Mouse (Mus musculus) kidney, embryonic 16.5 days (tissue): ENCODE measurements at regions not wholly inside any gene's neighbourhood (a gene's known extent, or its start where the extent isn't known, plus 50 kb on each side); places are given as distances from the start of the nearest gene placed in this dataset.

ENCODE experiments used
- ATAC-seq: fragments of 200-750 bp; cut with Nextera tagmentation; 2 replicates; pipeline ENCODE4 v1.8.0; 2017; ENCODE audit warnings: moderate TSS enrichment; ENCODE audit not compliant: low FRiP score, low TSS enrichment
- H3K27ac ChIP-seq: fragments of 300-500 bp; sonication (generic); 2 replicates; pipeline ENCODE4 v1.5.1; 2014; ENCODE audit warnings: low read length
- H3K27me3 ChIP-seq: fragments of 300-500 bp; sonication (generic); 2 replicates; pipeline ENCODE4 v1.6.1; 2014; ENCODE audit warnings: low read length, control low read depth, mixed read lengths; ENCODE audit not compliant: insufficient read depth
- H3K36me3 ChIP-seq: fragments of 300-500 bp; sonication (generic); 2 replicates; pipeline ENCODE4 v1.6.1; 2014; ENCODE audit warnings: low read length, control low read depth, mixed read lengths; ENCODE audit not compliant: insufficient read depth
- H3K4me1 ChIP-seq: fragments of 300-500 bp; sonication (generic); 2 replicates; pipeline ENCODE4 v1.6.1; 2014; ENCODE audit warnings: low read length, control low read depth, mixed read lengths; ENCODE audit not compliant: insufficient read depth
- H3K4me2 ChIP-seq: fragments of 300-500 bp; sonication (generic); replicated peaks from 2 replicates; pipeline ENCODE4 v1.6.1; 2014; ENCODE audit warnings: low read depth, low read length
- H3K4me3 ChIP-seq: fragments of 300-500 bp; sonication (generic); 2 replicates; pipeline ENCODE4 v1.5.1; 2014; ENCODE audit warnings: mild to moderate bottlenecking, low read length
- H3K9ac ChIP-seq: fragments of 300-500 bp; sonication (generic); replicated peaks from 2 replicates; pipeline ENCODE4 v1.6.1; 2014; ENCODE audit warnings: low read length
- H3K9me3 ChIP-seq: fragments of 300-500 bp; sonication (generic); 2 replicates; pipeline ENCODE4 v1.6.1; 2016; ENCODE audit warnings: low read length, control low read depth
- WGBS: fragments of 180-500 bp; shearing (Covaris S2); extraction: QIAGEN DNeasy Blood & Tissue Kit; methylation state at CpG from one replicate; pipeline ENCODE4 v1.1.7; 2014; 5-methylcytosine and 5-hydroxymethylcytosine counted together

GRCm38 (mm10) chr14:62043117-62043422 is 249.3 kb upstream of the Rnaseh2b start:
- peaks cover 3% of the 10 kb centered on the region; the same call in 1 of the 2 replicates for H3K9me3 ChIP-seq
- no peaks in the 10 kb centered on the region for H3K36me3 ChIP-seq
- H3K4me1 ChIP-seq = no peaks in the 10 kb centered on the region
- no peak overlapping the region for H3K27ac ChIP-seq
- no peak overlapping the region for H3K4me2 ChIP-seq
- ATAC-seq = no peak
- 89% methylated on average over 4 of the region's 4 CpGs for WGBS
- no peak overlapping the region for H3K4me3 ChIP-seq
- H3K9ac ChIP-seq = no peak overlapping the region
- H3K27me3 ChIP-seq = no peaks in the 10 kb centered on the region

- Histone ChIP-seq H3K9ac (no peak overlapping the region), H3K27ac (no peak overlapping the region), H3K4me2 (no peak overlapping the region), H3K4me1 (0 out of 2 replicates have a peak, but pooled peaks cover 6% of the 10 kb centered on the region), H3K36me3 (no peaks in the 10 kb centered on the region), H3K4me3 (no peak overlapping the region), H3K9me3 (peaks cover 7% of the 10 kb centered on the region), H3K27me3 (no peaks in the 10 kb centered on the region)
- ATAC-seq = no peak
- WGBS = 93% methylated on average over 6 of the region's 6 CpGs
Measured at GRCm38 (mm10) chr14:62050941-62051340, 241.4 kb upstream of the Rnaseh2b start.

DNA sequence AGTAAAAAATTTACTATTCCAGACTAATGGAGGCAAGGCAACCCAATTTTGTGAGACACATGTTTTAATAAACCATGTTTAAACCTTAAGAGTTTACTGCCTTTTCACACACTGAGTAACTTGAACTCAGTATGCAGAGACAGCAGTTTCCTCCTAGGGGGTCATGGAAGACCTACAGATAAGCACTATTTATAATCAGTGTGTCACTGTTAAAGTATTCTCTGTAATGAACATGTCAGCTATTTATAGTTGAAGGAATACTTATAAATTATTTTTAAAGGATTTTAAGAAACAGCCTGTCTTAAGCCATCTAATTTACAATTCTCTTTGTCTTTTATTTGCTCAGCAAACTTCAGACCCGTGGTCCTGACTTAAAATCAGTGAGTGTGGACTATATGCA is 240.5 kb upstream of the Rnaseh2b start:
- Histone ChIP-seq H3K27ac (0 out of 2 replicates have a peak overlapping the region, but pooled peaks have one; percentile 15), H3K4me1 (0 out of 2 replicates have a peak, but pooled peaks cover 6% of the 10 kb centered on the region), H3K4me3 (no peak overlapping the region), H3K4me2 (no peak overlapping the region), H3K27me3 (no peaks in the 10 kb centered on the region), H3K36me3 (no peaks in the 10 kb centered on the region), H3K9ac (no peak overlapping the region), H3K9me3 (peaks cover 7% of the 10 kb centered on the region)
- no peak for ATAC-seq
- WGBS = 18% methylated on average over 1 of the region's 1 CpGs

DNA sequence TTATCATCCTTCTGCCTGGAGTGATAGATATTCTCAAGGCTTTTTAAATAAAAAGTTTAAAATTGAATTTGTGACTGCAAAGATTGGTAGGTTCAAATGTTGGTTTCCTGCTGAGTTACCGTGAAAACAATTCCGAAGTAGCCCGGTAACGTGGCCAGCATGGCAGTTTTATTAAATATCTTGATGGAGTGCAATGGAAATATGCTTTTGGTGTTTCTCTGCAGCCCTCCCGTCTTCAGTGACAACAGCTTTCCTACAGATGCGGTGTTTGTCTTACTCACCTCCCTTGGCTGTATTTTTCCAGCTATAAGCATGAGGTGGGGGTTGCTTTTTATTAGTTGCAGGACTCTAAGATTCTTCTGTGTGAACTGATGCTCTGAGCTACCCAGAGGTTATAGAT is 239.4 kb upstream of the Rnaseh2b start:
- no peak for ATAC-seq
- H3K27ac ChIP-seq = no peak overlapping the region
- H3K27me3 ChIP-seq = no peaks in the 10 kb centered on the region
- H3K4me2 ChIP-seq = no peak overlapping the region
- H3K9me3 ChIP-seq = peaks cover 7% of the 10 kb centered on the region
- no peak overlapping the region for H3K4me3 ChIP-seq
- no peaks in the 10 kb centered on the region for H3K36me3 ChIP-seq
- 0 out of 2 replicates have a peak, but pooled peaks cover 6% of the 10 kb centered on the region for H3K4me1 ChIP-seq
- H3K9ac ChIP-seq = no peak overlapping the region
- 46% methylated on average over 6 of the region's 6 CpGs for WGBS

GRCm38 (mm10) chr14:62057096-62057495 is 235.3 kb upstream of the Rnaseh2b start:
- H3K9ac ChIP-seq = no peak overlapping the region
- WGBS = 80% methylated on average over 4 of the region's 4 CpGs
- H3K4me2 ChIP-seq = no peak overlapping the region
- no peak overlapping the region for H3K27ac ChIP-seq
- peaks cover 7% of the 10 kb centered on the region for H3K9me3 ChIP-seq
- ATAC-seq = no peak
- H3K36me3 ChIP-seq = no peaks in the 10 kb centered on the region
- H3K4me1 ChIP-seq = 0 out of 2 replicates have a peak, but pooled peaks cover 5% of the 10 kb centered on the region
- no peaks in the 10 kb centered on the region for H3K27me3 ChIP-seq
- no peak overlapping the region for H3K4me3 ChIP-seq

DNA sequence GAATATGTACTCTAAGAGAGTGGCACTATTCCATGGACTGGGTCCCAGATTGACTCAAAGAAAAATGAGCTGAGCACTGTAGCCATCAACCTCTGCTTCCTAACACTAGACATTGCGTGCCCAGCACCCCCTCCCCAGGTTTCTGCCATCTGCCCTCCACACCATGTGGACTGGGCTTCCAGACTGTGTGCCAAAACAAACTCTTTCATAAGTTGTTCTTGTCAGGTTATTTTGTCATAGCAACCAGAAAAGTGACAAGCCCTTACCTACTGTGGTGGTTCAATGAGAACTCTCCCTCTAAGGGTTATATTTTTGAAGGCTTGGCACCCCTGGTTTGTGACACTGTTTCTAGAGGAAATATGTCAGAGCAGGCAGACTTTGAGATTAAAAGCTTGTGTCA is 234.3 kb upstream of the Rnaseh2b start:
- Histone ChIP-seq H3K4me3 (no peak overlapping the region), H3K27me3 (no peaks in the 10 kb centered on the region), H3K4me2 (no peak overlapping the region), H3K9me3 (peaks cover 7% of the 10 kb centered on the region), H3K27ac (no peak overlapping the region), H3K9ac (no peak overlapping the region), H3K4me1 (no peaks in the 10 kb centered on the region), H3K36me3 (no peaks in the 10 kb centered on the region)
- ATAC-seq = no peak
- WGBS = 94% methylated on average over 1 of the region's 1 CpGs

GRCm38 (mm10) chr14:62071140-62071539 is 221.2 kb upstream of the Rnaseh2b start:
- Histone ChIP-seq H3K4me3 (no peak overlapping the region), H3K27ac (no peak overlapping the region), H3K4me1 (no peaks in the 10 kb centered on the region), H3K27me3 (no peaks in the 10 kb centered on the region), H3K36me3 (no peaks in the 10 kb centered on the region), H3K4me2 (no peak overlapping the region), H3K9me3 (no peaks in the 10 kb centered on the region), H3K9ac (no peak overlapping the region)
- WGBS = 83% methylated on average over 6 of the region's 6 CpGs
- no peak for ATAC-seq

- H3K4me3 ChIP-seq = no peak overlapping the region
- WGBS = 48% methylated on average over 2 of the region's 2 CpGs
- H3K4me1 ChIP-seq = no peaks in the 10 kb centered on the region
- H3K27ac ChIP-seq = no peak overlapping the region
- ATAC-seq = no peak
- no peaks in the 10 kb centered on the region for H3K36me3 ChIP-seq
- H3K27me3 ChIP-seq = no peaks in the 10 kb centered on the region
- H3K4me2 ChIP-seq = no peak overlapping the region
- H3K9me3 ChIP-seq = no peaks in the 10 kb centered on the region
- no peak overlapping the region for H3K9ac ChIP-seq
Measured at GRCm38 (mm10) chr14:62084047-62084446, 208.3 kb upstream of the Rnaseh2b start.

- Histone ChIP-seq H3K4me2 (no peak overlapping the region), H3K27me3 (no peaks in the 10 kb centered on the region), H3K9me3 (no peaks in the 10 kb centered on the region), H3K36me3 (no peaks in the 10 kb centered on the region), H3K27ac (no peak overlapping the region), H3K4me1 (no peaks in the 10 kb centered on the region), H3K4me3 (no peak overlapping the region), H3K9ac (no peak overlapping the region)
- WGBS = 72% methylated on average over 3 of the region's 3 CpGs
- no peak for ATAC-seq
Measured at GRCm38 (mm10) chr14:62088174-62088573, 204.2 kb upstream of the Rnaseh2b start.

DNA sequence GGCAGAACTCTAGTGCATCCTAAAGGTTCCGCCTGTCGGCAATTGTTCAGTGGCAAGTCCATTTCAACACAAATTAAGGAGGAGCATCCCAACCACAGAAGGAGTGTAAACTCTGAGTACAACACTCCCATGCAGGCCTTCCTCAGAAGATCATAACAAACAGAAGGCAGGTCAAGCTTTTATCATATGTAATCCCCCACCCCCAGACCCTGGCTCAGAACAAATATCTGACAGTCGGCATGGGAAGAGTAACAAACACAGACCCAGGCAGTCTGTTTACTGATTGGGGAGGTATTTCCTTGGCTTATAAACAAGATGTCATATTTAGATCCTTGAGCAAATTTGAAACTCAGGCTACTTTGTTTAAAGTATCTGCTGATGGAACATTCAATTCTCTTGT is 174.9 kb upstream of the Rnaseh2b start:
- H3K4me1 ChIP-seq = no peaks in the 10 kb centered on the region
- H3K27ac ChIP-seq = no peak overlapping the region
- no peaks in the 10 kb centered on the region for H3K36me3 ChIP-seq
- no peak overlapping the region for H3K4me3 ChIP-seq
- no peak overlapping the region for H3K9ac ChIP-seq
- 92% methylated on average over 3 of the region's 3 CpGs for WGBS
- no peak overlapping the region for H3K4me2 ChIP-seq
- no peak for ATAC-seq
- no peaks in the 10 kb centered on the region for H3K9me3 ChIP-seq
- H3K27me3 ChIP-seq = no peaks in the 10 kb centered on the region

DNA sequence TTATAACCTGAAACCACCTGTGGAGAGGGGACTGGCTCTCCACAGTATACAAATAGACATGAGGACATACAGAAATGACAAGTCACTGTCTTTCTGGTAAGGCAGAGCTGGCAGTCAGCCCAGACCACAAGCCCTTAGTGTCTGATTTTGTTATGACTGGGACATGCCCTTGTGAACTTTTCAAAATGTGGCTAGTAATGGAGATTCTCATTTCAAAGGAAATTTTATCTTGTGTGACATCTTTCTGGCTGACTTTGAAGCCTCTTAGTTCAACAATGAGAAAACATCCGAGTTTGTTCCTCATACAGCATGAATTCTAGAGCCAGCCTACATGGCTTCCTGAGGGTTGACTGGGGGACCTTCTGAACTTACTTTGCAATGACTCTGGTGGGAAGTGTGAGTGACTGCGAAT is 173.8 kb upstream of the Rnaseh2b start:
- Histone ChIP-seq H3K36me3 (no peaks in the 10 kb centered on the region), H3K27me3 (no peaks in the 10 kb centered on the region), H3K27ac (no peak overlapping the region), H3K4me2 (no peak overlapping the region), H3K9me3 (no peaks in the 10 kb centered on the region), H3K4me3 (no peak overlapping the region), H3K9ac (no peak overlapping the region), H3K4me1 (no peaks in the 10 kb centered on the region)
- no peak for ATAC-seq
- 35% methylated on average over 2 of the region's 2 CpGs for WGBS
